Mouse (Mus musculus): Measurements from ENCODE around the gene Megf8.

The Megf8 gene

DNA sequence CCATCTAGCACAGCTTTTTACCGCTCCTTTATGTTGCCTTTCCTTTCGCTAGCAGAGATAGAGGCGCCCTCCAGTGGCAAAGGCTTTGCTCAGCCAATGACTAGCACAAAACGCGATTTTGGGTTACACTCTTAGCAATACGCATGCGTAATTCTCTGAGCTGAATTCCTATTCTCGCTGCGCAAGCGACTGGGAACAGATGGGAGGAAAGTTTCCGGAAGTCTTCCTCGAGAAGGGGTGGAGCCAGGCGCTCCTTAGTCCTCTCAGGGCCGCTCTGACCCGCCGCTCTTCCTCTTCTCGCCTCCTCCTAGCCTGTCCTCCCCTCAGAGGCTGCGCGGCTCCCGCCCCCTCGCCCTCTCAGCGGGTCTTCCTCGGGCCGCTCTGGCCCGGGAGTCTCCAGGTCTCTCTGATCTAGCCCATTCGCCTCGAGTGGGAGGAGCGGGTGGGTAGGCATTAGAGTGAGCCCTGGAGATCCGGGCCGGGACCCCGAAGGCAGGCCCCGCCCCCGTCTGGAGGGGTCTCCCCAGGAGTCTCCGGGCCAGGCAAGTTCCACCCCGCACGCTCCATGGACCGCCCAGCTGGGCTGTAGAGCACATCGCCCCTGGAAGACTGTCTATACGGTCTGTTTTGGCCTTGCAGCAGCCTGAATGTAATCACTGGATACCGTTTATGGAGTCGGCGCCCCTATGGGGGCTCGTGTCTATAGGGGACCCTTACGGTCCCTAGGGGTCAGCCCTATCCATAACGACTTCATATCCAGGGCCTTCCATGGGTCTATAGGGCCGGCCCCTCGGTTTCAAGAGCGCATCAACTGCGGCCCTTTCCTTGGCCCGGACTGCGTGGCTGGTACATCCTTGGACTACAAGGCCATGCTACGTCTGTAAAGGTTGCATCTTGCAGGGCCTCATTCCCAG, at the start of gene Megf8:
Megf8 (plus strand) TSS at position 633 of the 914 bp plus-strand sequence.
- DNase-seq (ENCODE audit: low read depth), result peak; percentile 100

DNA sequence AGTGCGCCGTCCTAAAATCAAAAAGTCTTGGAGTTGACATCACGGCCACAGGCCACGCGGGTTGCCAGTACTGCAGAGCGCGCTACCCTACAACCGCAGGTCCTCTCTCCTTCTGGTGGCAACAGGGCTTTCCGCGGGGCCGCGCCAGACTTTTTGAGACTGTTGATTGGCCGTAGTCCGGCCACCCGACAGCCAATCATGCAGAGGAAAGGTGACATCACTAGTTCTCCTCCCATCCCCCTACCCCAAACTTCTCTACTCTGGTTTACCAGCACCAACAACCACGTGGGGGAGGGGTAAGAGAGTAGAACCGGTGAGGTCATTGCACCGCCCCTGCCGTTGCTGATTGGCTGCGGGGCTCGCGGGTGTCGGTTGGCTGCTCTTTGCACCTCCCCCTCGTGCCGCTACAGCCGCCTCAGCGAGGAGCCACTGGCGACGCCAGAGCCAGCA, 49.6 kb upstream of the Megf8 start, which contains the start of gene Cic:
Cic (plus strand) TSS at position 404 of the 450 bp plus-strand sequence.
- peak; percentile 100 for DNase-seq (ENCODE audit: low read depth)

- DNase-seq (ENCODE audit: low read depth), result peak; percentile 100
Measured at GRCm38 (mm10) chr7:25267751-25268463, 49.1 kb upstream of the Megf8 start.

DNA sequence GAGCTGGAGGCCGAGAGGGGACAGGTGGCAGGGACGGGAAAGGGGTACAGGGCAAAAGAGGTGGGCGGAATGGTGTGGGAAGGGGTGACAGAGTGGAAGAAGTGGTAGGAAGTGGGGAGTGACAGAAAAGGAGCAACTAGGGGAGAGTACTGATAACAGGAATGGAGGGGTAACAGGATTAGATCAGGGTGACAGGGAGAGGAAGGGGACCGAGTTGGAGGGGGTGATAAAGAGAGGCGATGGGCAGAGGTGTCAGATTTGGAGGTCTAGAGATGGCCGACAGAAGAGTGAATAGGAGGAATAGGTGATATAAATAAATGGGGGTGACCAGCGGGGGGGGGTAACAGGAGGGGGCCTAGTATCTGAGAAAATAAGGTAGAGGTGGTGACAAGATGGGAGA, 48.4 kb upstream of the Megf8 start:
- DNase-seq (ENCODE audit: low read depth), result no peak

DNA sequence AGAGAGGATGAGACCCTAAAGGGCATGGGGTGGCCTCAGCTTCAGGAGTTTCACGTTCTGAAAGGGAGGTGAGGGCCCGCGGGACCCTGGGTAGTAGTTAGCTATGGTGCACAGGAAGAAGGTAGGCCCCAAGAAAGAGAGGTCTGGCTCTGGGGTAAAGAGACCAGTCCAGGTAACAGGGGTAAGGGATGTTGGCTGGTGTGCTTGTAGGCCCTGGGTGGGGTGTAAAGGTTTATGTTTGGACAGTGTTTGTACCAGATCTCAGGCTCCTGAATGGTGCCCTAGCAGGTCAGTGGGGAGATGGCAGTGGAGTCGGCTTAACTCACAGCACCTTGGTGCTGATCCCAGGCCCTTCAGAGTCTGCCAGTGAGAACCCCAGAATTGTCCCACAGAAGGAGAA, 47.9 kb upstream of the Megf8 start:
- DNase-seq (ENCODE audit: low read depth), result peak; percentile 32

DNA sequence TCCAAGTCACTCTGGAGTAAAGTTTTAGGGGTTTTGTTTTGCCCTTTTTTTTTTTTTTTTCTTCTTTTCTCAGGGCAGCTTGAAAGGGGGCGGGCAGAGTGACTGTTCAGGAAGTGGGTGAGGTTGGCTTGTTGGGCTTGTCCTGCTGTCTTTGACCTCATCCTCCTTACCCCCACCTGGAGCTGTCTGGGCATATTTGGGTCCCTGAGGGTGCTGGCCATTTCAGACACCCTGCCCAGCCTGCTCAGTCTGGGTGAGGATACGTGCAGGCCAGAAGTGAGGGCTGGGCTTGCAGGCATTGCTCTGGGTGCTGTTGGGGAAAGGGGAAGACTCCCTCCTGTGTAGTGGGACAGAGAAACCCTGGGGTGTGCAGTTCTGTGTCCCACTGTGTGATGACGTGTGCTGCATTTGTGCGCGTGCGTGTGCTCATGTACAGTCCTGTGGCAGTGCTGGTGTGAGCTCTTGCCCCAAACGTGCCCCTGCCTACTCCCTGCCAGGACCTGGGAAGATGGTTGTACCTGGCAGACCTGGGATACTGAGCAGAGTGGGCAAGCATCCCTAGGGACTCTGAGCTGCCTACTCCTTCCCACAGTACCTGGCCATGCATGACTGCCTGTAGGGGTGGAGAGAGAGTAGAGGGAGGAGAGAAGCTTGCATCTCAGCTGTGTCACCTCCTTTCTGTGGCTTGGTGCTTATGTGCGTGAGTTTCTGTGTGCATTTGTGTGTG, 47.3 kb upstream of the Megf8 start:
- DNase-seq (ENCODE audit: low read depth), result peak; percentile 73

DNA sequence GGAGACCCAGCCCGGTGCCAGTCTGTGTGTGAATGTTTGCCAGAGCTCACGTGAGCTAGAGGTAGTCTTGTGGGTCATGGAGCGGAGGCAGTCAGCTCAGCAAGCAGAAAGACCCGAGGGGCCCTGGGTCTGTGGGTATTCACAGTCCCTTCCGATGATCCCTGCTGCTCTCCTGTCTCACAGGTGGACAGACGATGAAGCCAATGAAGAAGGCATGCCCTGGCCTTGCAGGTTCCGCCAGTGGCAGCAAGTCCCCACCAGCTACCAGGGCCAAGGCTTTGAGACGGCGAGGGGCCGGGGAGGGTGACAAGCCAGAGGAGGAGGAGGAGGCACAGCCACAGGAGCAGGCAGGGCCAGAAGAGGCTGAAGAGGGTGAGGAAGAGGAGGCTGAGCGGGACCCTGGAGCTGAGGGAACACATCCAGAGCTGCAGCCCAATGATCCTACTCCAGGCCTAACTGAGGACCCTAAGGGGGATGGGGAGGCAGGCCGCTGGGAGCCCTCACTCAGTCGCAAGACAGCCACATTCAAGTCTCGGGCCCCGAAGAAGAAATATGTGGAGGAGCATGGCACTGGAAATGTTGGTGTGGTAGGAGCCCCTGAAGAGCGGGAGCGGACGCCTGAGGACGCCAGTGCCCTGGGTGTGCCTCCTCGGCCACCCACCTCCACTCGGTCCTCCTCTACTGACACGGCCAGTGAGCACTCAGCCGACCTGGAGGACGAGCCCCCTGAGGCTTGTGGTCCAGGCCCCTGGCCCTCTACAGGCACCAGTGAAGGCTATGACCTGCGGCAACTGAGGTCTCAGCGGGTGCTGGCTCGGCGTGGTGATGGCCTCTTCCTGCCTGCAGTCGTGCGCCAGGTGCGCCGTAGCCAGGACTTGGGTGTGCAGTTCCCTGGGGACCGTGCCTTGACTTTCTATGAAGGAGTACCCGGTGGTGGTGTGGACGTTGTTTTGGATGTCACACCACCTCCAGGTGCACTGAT, 46.0 kb upstream of the Megf8 start:
- no peak for DNase-seq (ENCODE audit: low read depth)

- no peak for DNase-seq (ENCODE audit: low read depth)
Measured at GRCm38 (mm10) chr7:25271651-25272444, 45.1 kb upstream of the Megf8 start.

GRCm38 (mm10) chr7:25272445-25273258, 44.3 kb upstream of the Megf8 start:
- DNase-seq (ENCODE audit: low read depth), result no peak

- DNase-seq (ENCODE audit: low read depth), result no peak
Measured at GRCm38 (mm10) chr7:25273259-25274241, 43.4 kb upstream of the Megf8 start.

- DNase-seq (ENCODE audit: low read depth), result peak; percentile 76
Measured at GRCm38 (mm10) chr7:25274571-25274970, 42.4 kb upstream of the Megf8 start.

DNA sequence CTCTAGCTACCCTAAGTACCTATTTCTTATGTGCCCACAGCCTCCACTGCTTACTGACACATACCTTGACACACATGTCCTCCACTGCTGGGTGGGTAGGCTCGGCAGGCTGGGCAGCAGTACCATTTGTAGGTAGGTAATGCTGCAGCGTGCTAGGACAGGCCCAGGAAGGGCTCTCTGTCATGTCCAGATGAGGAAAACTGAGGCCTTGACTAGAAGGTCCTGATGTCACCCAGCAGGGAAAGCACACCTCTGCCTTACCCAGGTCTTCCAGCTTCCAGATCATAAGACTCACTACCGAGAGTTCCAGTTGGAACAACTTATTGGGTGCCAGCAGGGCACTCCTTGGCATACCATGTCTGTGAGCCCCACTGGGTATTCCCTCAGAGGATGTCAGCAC, 42.0 kb upstream of the Megf8 start:
- DNase-seq (ENCODE audit: low read depth), result no peak

DNA sequence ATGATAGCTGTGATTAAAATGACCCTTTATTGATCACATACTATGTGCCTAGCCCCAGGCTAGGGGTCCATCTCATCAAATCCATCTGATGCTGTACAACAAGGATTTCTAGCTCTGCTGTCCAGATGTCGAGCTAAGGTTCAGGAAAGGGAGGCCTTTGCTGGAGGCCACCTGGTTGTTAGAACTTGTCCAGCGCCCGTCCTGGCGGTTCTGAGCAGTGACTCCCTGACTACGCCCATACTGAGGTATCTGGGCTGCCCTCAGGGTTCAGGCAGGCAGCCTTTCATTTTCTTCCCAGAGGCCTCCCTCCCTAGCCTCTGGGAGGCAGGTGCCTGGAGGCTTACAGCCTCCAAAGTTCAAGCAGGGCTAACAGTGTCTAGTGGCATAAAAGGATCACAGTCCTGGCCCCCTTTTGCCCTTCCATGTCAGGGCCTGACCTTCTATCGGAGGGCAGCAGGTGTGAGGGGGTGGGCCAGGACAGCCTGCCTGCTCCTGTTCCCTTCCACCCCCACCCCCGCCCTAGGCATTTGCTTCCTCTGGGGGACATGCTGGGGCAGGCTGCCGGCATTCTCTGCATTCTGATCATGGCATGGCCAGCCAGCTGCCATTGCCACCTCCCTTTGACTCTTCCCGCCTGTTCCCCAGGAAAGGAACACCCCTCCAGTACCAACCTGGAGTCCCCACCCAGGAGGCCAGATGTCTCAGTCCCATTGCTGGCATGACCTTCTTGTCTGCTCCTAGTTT, 41.2 kb upstream of the Megf8 start:
- DNase-seq (ENCODE audit: low read depth), result no peak

DNA sequence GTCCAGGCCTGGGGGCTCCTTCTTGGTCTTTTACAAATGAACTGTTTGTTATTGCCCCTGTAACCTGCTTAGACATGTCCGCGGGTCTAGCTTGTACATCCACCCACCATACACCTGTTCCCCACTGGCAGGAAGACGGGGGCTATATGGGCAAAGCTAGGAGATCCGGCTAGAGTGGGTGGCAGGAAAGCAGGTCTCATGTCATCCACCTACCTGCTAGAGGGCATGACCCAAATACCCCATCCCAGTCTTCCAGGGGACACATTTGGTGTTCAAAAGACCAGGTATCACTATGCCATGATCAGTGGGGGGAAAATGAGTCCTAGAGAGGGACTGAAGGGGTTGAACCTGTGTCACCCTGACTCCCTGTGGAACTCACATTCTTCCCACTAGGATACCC, 39.6 kb upstream of the Megf8 start:
- DNase-seq (ENCODE audit: low read depth), result no peak

- DNase-seq (ENCODE audit: low read depth), result no peak
Measured at GRCm38 (mm10) chr7:25277998-25278340, 39.0 kb upstream of the Megf8 start.

GRCm38 (mm10) chr7:25278341-25279075, 38.5 kb upstream of the Megf8 start:
- DNase-seq (ENCODE audit: low read depth), result peak; percentile 95
